Mouse (Mus musculus): ENCODE measurements at regions not wholly inside any gene's neighbourhood (a gene's known extent, or its start where the extent isn't known, plus 50 kb on each side); places are given as distances from the start of the nearest gene placed in this dataset.
"Not testable (repeated sequence)": the region's sequence is repeated elsewhere in the genome, so short reads cannot be mapped to it uniquely, and the experiment has no call there.

- peak; percentile 8 for TF ChIP-seq CTCF (IDR thresholded peaks at IDR 0.05; ENCODE audit: low read depth, low read length)
- not testable (repeated sequence) for TF ChIP-seq EP300 (IDR thresholded peaks at IDR 0.05; ENCODE audit: insufficient read depth, low read depth, low read length); POLR2A (IDR thresholded peaks at IDR 0.05; ENCODE audit: insufficient read depth, low read length)
Measured at GRCm38 (mm10) chr6:16359881-16360711, 538.1 kb downstream of the Tfec start.

Measured in ES-Bruce4 (cell line).